Mouse (Mus musculus) kidney, embryonic 14.5 days (tissue): ENCODE results near the gene Terb1. TPM values are rescaled to one million over a fixed set of nuclear protein-coding genes. Genes with fewer than 3 reads are reported as not detected.

Experiments
- ATAC-seq: fragments of 200-750 bp; cut with Nextera tagmentation; 2 replicates; pipeline ENCODE4 v1.8.0; 2017; ENCODE audit warnings: moderate number of reproducible peaks, mild to moderate bottlenecking, moderate TSS enrichment, moderate library complexity; ENCODE audit not compliant: low FRiP score, low TSS enrichment
- H3K27ac ChIP-seq: fragments of 300-500 bp; sonication (generic); 2 replicates; pipeline ENCODE4 v1.5.1; 2014; ENCODE audit warnings: low read depth, mild to moderate bottlenecking, low read length, moderate library complexity, mixed read lengths
- H3K27me3 ChIP-seq: fragments of 300-500 bp; sonication (generic); 2 replicates; pipeline ENCODE4 v1.6.1; 2014; ENCODE audit warnings: mild to moderate bottlenecking, low read length; ENCODE audit not compliant: control insufficient read depth, insufficient read depth
- H3K36me3 ChIP-seq: fragments of 300-500 bp; sonication (generic); 2 replicates; pipeline ENCODE4 v1.6.1; 2014; ENCODE audit warnings: low read length, mixed read lengths; ENCODE audit not compliant: control insufficient read depth, insufficient read depth
- H3K4me1 ChIP-seq: fragments of 300-500 bp; sonication (generic); 2 replicates; pipeline ENCODE4 v1.6.1; 2014; ENCODE audit warnings: low read length, mixed read lengths; ENCODE audit not compliant: control insufficient read depth, insufficient read depth
- H3K4me2 ChIP-seq: fragments of 300-500 bp; sonication (generic); replicated peaks from 2 replicates; pipeline ENCODE4 v1.6.1; 2014; ENCODE audit warnings: low read depth, mild to moderate bottlenecking, low read length
- H3K4me3 ChIP-seq: fragments of 300-500 bp; sonication (generic); 2 replicates; pipeline ENCODE4 v1.5.1; 2014; ENCODE audit warnings: mild to moderate bottlenecking, low read length
- H3K9ac ChIP-seq: fragments of 300-500 bp; sonication (generic); 2 replicates; pipeline ENCODE4 v1.6.1; 2014; ENCODE audit warnings: low read depth, mild to moderate bottlenecking, low read length, moderate library complexity
- H3K9me3 ChIP-seq: fragments of 300-500 bp; sonication (generic); 2 replicates; pipeline ENCODE4 v1.6.1; 2016; ENCODE audit warnings: low read length; ENCODE audit not compliant: control insufficient read depth
- WGBS: fragments of 180-500 bp; shearing (Covaris S2); extraction: QIAGEN DNeasy Blood & Tissue Kit; methylation state at CpG from one replicate; pipeline ENCODE4 v1.1.7; 2014; 5-methylcytosine and 5-hydroxymethylcytosine counted together
- polyA plus RNA-seq: library from polyadenylated mRNA; unstranded; fragments of >200 nt; fragmentation: Nextera tagmentation; extraction: Ambion mirVana; gene quantifications from 2 replicates; pipeline ENCODE4 v1.2.1, GENCODE M21; 2014

Terb1 gene
- polyA plus RNA-seq, 1 experiment from 2014 or later, result 0.79 TPM

DNA sequence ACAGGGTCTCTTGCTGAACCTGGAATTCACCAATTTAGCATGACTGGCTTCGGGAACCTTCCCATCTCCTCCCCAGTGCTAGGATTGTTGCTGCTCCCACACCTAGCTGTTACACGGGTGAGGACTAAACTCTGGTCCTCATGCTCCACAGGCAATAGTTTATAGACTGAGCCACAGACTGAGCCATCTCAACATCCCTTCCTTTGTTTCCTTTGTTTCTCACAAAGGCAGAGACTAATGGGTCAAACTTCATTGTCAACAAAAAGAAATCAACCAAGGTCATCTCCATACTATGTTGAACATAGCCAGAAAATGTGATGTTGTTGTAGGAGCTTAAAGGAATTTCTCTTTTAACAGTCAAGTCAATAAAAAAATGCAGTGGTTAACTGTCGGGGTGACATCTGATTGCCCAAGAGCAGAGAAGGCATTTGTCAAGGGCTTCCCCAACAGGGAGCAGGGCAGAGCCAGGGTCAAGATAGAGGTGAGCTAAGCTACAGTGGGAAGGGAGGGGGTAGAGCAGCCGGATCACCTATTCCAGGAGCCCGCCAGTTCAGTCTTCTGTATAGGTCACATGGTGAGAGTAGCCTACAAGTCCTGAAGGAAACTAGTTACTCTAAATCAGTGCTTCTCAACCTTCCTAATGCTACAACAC lies 76.4 kb downstream of the Terb1 start:
- Histone ChIP-seq H3K9ac (no peak overlapping the region), H3K9me3 (no peaks in the 10 kb centered on the region; the same call in 1 of the 2 replicates), H3K4me3 (no peak overlapping the region), H3K4me2 (no peak overlapping the region), H3K36me3 (peaks cover 95% of the 10 kb centered on the region), H3K27me3 (no peaks in the 10 kb centered on the region), H3K27ac (no peak overlapping the region), H3K4me1 (no peaks in the 10 kb centered on the region)
- no peak for ATAC-seq
- 94% methylated on average over 5 of the region's 5 CpGs for WGBS

DNA sequence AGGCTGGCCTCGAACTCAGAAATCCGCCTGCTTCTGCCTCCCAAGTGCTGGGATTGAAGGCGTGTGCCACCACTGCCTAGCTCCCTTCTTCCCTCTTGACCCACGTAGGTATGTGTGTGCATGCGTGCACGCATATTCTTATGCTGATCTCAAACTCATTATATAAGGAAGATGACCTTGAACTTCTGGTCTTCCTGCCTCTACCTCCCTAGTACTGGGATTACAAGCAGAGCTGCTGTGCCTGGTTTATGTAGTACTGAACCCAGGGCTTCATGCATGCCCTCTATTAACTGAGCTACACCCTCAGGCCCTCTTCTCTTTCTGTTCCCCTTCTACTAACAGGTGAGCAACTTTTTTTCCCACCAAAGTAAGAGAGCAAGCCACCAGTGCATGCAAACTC lies 77.1 kb downstream of the Terb1 start:
- Histone ChIP-seq H3K9me3 (no peaks in the 10 kb centered on the region; the same call in 1 of the 2 replicates), H3K27me3 (no peaks in the 10 kb centered on the region), H3K27ac (no peak overlapping the region), H3K4me1 (no peaks in the 10 kb centered on the region), H3K9ac (no peak overlapping the region), H3K4me3 (no peak overlapping the region), H3K36me3 (peaks cover 97% of the 10 kb centered on the region), H3K4me2 (no peak overlapping the region)
- no peak for ATAC-seq
- WGBS, result 98% methylated on average over 6 of the region's 6 CpGs

DNA sequence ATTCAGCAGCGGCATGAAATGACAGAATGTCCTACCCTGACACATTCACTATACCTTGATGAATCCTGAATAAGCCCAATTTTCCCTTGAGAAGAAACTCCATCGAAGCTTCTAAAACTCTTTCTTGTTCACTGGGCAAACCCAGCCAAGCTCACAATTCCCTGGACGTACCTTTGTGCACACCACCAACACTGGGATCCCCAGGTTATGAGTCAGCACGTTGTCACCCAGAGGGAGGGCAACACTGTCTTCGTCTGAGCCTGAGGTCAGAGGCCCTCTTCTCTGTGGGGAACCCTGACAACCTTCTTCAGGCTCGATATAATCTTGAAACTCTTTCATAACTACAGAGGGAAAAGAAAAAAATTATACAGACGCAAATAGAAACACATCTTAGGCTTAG lies 79.5 kb downstream of the Terb1 start:
- Histone ChIP-seq H3K27me3 (no peaks in the 10 kb centered on the region), H3K4me3 (no peak overlapping the region), H3K9me3 (no peaks in the 10 kb centered on the region; the same call in 1 of the 2 replicates), H3K4me1 (no peaks in the 10 kb centered on the region), H3K36me3 (peaks cover 97% of the 10 kb centered on the region), H3K27ac (no peak overlapping the region), H3K4me2 (no peak overlapping the region), H3K9ac (no peak overlapping the region)
- WGBS, result 87% methylated on average over 7 of the region's 7 CpGs
- no peak for ATAC-seq

GRCm38 (mm10) chr8:104427703-104428102 lies 82.0 kb downstream of the Terb1 start:
- H3K27me3 ChIP-seq, result no peaks in the 10 kb centered on the region
- H3K27ac ChIP-seq, result no peak overlapping the region
- H3K4me1 ChIP-seq, result no peaks in the 10 kb centered on the region
- H3K4me3 ChIP-seq, result no peak overlapping the region
- no peak overlapping the region for H3K9ac ChIP-seq
- no peak overlapping the region for H3K4me2 ChIP-seq
- whole genome bisulfite sequencing, result 93% methylated on average over 13 of the region's 13 CpGs
- peaks cover 93% of the 10 kb centered on the region for H3K36me3 ChIP-seq
- no peak for ATAC-seq
- H3K9me3 ChIP-seq, result no peaks in the 10 kb centered on the region; the same call in 1 of the 2 replicates

DNA sequence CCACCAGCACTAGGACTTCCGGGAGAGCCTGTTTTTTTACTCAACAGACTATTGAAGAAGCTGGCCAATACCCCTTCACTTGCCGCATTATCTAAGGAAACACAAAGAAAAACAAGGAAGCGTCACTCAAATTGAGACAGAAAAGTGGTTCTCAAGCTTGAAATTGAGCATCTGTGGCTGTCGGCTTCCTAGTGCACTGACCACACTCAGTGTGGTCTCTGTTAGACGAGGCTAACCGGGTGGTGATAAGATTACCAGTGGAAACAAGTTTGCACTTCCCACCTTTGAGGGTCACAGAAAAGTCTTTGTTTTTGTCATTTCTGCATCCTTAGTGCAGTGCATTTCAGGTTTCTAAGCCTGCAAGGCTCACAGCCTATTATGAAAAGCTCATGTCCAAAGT lies 87.4 kb downstream of the Terb1 start:
- H3K4me3 ChIP-seq, result no peak overlapping the region
- H3K9me3 ChIP-seq, result no peaks in the 10 kb centered on the region
- 88% methylated on average over 6 of the region's 6 CpGs for WGBS
- ATAC-seq, result no peak
- no peak overlapping the region for H3K4me2 ChIP-seq
- H3K4me1 ChIP-seq, result no peaks in the 10 kb centered on the region
- H3K9ac ChIP-seq, result no peak overlapping the region
- peaks cover 92% of the 10 kb centered on the region for H3K36me3 ChIP-seq
- H3K27ac ChIP-seq, result no peak overlapping the region
- no peaks in the 10 kb centered on the region for H3K27me3 ChIP-seq

- H3K9me3 ChIP-seq, result no peaks in the 10 kb centered on the region
- peaks cover 37% of the 10 kb centered on the region for H3K36me3 ChIP-seq
- H3K27ac ChIP-seq, result no peak overlapping the region
- ATAC-seq, result no peak
- no peak overlapping the region for H3K4me3 ChIP-seq
- no peaks in the 10 kb centered on the region for H3K27me3 ChIP-seq
- WGBS, result 80% methylated on average over 6 of the region's 6 CpGs
- H3K9ac ChIP-seq, result no peak overlapping the region
- no peak overlapping the region for H3K4me2 ChIP-seq
- H3K4me1 ChIP-seq, result no peaks in the 10 kb centered on the region
Measured at GRCm38 (mm10) chr8:104416022-104416421, 93.7 kb downstream of the Terb1 start.

DNA sequence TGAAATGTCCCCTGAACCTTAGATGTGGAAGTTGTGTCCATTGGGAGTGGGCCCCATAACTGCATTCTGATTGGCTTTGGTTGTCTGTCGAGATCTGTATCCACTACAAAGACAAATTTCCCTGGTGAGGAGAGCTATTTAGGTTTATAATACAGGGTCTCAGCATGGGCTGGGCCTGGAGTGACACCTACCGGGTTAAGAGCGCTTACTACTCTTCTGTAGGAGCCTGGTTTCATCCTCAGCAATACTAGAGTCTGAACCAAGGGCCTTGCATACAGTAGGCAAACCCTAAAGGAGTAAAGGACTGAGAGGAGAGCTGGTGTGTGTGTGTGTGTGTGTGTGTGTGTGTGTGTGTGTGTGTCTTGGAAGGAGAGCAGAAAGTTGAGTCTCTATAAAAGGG lies 95.5 kb downstream of the Terb1 start:
- H3K27me3 ChIP-seq, result no peaks in the 10 kb centered on the region
- H3K4me1 ChIP-seq, result no peaks in the 10 kb centered on the region
- no peak overlapping the region for H3K4me3 ChIP-seq
- WGBS, result 52% methylated on average over 3 of the region's 3 CpGs
- peaks cover 19% of the 10 kb centered on the region for H3K36me3 ChIP-seq
- no peak overlapping the region for H3K27ac ChIP-seq
- H3K9ac ChIP-seq, result no peak overlapping the region
- H3K4me2 ChIP-seq, result no peak overlapping the region
- no peaks in the 10 kb centered on the region for H3K9me3 ChIP-seq
- ATAC-seq, result 0 out of 2 replicates have a peak, but pooled peaks have one; percentile 22

- Histone ChIP-seq H3K4me1 (no peaks in the 10 kb centered on the region), H3K36me3 (peaks cover 16% of the 10 kb centered on the region), H3K4me2 (no peak overlapping the region), H3K27ac (no peak overlapping the region), H3K9ac (no peak overlapping the region), H3K9me3 (no peaks in the 10 kb centered on the region), H3K4me3 (no peak overlapping the region), H3K27me3 (no peaks in the 10 kb centered on the region)
- ATAC-seq, result 0 out of 2 replicates have a peak, but pooled peaks have one; percentile 28
- WGBS, result 64% methylated on average over 4 of the region's 4 CpGs
Measured at GRCm38 (mm10) chr8:104413770-104414169, 95.9 kb downstream of the Terb1 start.

GRCm38 (mm10) chr8:104412805-104413532 lies 96.7 kb downstream of the Terb1 start:
- ATAC-seq, result no peak
- no peaks in the 10 kb centered on the region for H3K27me3 ChIP-seq
- no peaks in the 10 kb centered on the region for H3K9me3 ChIP-seq
- no peak overlapping the region for H3K4me3 ChIP-seq
- H3K9ac ChIP-seq, result no peak overlapping the region
- no peaks in the 10 kb centered on the region for H3K4me1 ChIP-seq
- 42% methylated on average over 7 of the region's 7 CpGs for WGBS
- no peak overlapping the region for H3K27ac ChIP-seq
- H3K4me2 ChIP-seq, result no peak overlapping the region
- peaks cover 10% of the 10 kb centered on the region for H3K36me3 ChIP-seq
